Mouse (Mus musculus): ENCODE measurements around the gene Pogk. TPM values are rescaled to one million over a fixed set of nuclear protein-coding genes. Genes with fewer than 3 reads are reported as not detected.
A peak's percentile ranks its signal among the peaks of the same experiment; 100 is the strongest.

Pogk gene
- polyA plus RNA-seq, 1 experiment: 26.4 TPM

DNA sequence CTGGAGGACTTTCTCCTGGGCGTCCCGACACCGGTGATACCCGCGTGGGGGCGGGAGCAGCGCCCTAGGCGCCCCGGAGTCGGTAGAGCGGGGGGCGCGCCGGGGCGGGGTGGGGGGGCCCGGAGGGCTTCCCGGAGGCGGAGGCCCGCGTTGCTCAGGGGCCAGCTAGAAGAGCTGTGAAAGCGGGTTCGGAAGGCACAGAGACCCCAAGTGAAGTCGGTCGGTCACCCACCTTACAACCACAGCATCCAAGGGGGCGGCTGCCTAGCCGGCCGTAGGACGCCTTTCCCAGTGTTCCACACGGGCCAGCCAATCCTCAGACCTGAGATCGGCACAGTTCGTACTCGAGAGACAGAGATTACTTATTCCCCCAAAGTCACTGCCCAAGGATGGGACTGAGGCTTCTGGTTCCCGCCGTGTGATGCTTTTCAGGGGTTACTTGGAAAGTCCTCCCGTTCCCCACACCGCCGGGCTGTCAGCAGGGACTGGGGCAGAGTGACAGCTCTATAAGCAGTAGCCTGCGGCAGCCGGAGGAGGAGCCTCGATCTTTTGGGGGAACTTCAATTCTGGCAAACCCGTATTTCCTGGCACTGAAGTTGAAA lies 29.9 kb downstream of the Pogk start:
- DNase-seq (ENCODE audit: extremely low spot score in 1 of 2, low spot score in 1 of 2): peak in 1 of 2 experiments; percentile 63

DNA sequence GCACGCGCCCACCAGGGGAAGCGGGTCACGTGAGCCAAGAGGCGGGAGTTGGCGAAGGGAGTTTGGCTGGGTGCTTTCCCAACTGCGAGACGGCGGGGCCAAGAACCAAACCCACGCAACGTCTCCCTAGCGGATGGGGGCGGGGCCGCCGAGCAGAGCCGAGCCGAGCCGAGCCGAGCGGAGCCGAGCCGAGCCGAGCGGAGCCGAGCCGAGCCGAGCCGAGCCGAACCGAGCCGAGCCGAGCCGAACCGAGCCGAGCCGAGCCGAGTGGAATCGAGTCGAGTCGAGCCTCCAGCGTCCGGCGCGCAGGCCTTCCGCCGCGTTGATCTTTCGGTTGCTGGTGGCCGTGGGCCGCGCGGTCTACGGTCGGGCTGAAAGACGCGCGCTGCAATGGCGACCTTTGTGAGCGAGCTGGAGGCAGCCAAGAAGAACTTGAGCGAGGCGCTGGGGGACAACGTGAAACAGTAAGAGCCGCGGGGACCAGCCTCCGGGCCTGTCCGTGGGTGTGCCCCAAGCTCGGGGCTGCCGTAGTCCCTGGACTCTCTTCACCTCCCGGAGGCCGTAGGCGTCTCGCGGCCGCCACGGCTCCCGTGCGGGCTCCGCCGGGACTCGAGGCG lies 30.5 kb downstream of the Pogk start, which contains the start of gene Tada1:
Tada1 (plus strand) TSS at position 85 of the 617 bp plus-strand sequence.
- DNase-seq (ENCODE audit: extremely low spot score in 1 of 2, low spot score in 1 of 2): peak; percentile 84 to 92

DNA sequence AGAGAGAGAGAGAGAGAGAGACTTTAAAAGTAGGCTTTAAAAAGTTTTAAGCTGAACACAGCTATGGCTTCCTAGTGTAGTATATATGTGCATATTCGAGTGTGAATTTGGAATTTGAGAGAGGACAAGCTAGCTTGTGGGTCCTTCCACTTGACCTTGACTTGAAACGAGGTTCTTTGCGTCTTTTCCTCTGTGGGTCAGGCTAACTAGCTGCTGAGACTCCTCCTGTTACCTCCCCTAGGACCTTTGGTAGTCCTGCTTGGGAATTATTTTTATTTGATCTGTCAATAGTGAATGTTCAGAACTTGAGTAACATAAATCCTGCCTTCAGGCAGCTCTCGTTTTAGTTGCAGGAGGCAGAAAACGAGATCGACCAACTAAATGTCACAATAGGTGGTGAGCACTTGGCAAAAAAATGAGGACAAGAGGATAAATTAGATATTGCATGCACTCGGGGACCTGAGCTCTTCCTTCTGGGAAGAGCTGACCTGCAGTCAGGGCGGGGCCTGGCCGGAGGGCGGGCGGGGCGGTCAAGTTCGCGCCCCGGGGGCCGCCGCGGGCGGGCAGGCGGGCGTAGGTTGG lies 31.1 kb downstream of the Pogk start:
- DNase-seq (ENCODE audit: extremely low spot score in 1 of 2, low spot score in 1 of 2): no peak

DNA sequence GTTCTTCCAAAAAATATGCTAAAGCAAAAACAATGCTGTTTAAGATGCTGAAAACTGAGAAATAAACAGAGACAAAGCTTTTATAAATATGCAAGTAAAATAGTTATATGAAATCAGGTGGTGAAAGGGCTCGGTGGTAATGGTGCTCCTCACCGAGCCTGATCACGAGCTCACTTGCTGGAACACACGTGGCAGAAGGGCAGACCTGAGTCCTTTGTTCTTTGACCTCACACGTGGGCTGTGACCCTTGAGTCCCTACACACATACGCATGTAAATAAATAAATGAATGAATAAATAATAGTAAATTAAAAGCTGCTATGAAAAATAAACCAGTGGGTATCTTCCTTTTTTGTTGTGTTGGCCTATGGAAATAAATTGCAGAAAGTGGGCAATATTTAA lies 32.5 kb downstream of the Pogk start:
- DNase-seq (ENCODE audit: extremely low spot score in 1 of 2, low spot score in 1 of 2): no peak

DNA sequence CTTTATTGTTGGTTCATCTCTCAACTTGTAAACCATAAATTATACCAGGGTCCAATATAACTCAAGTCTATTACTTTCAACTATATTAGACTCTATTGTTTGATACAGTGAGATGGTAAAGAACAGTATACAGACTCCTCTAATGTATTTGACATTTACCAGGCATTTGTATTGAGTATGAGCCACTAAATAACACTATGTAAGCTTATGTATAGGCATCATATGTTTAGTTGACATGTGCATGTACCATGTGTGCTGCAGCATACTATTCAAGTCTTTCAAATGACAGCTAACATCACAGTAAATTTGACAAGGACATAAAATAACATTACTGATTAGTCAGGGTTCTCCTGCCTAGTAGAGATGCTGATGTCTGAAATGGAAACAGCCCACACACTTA lies 46.5 kb downstream of the Pogk start:
- DNase-seq (ENCODE audit: extremely low spot score in 1 of 2, low spot score in 1 of 2): no peak

DNA sequence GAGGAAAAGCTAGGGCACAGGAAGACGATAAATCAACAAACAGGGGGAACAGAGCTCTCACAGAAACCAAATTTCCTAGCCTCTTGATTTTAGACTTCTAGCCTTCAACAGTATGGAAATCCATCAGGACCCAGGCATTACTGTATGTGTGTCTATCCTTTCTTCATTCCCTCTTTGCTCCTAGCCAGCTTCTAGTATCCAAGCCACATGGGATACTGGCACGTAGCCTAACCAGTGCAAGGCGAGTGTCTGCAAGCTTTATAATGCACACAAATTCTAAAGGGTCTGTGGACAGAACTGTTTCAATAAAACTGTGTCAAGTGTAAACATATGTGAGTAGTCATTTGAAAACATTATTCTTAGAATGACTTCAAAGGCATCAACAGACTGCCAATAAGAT lies 47.0 kb downstream of the Pogk start:
- no peak for DNase-seq (ENCODE audit: extremely low spot score in 1 of 2, low spot score in 1 of 2)

DNA sequence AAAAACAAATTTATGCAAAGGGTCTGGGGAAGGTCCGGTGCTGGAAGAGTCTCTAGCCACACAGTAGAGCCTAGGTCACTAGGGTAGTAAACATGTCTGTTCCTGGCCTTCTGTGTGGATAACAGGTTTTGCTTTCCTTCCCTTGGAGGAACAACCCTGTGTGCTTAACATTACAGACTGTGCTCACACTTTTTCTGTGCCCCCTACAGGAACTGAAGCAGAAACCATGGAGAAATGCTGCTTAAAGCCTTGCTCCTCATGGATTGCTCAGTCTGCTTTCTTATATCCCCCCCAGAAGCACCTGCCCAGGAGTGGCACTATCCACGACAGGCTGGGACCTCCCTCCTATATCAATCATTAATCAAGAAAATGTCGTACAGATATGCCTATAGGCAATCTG lies 47.8 kb downstream of the Pogk start:
- DNase-seq (ENCODE audit: extremely low spot score in 1 of 2, low spot score in 1 of 2): no peak

DNA sequence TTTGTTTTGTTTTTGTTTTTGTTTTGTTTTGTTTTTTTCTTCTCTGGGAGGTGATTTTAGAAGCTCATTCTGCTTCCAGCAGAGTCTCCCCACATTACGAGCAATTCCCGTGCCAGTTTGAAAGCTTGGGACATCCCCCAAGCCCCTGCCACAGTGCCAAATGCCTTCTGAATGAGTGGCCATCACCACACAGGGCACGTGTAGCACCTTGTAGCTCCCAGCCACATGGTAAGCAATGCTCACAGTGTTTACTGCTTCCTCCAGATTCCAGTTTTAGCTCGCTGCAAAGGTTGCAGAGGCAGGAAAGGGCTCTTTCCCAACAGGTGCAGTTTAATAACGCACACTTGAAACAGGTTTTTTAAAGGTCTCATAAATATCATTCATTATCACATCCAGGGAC lies 48.8 kb downstream of the Pogk start:
- DNase-seq (ENCODE audit: extremely low spot score in 1 of 2, low spot score in 1 of 2): no peak

DNA sequence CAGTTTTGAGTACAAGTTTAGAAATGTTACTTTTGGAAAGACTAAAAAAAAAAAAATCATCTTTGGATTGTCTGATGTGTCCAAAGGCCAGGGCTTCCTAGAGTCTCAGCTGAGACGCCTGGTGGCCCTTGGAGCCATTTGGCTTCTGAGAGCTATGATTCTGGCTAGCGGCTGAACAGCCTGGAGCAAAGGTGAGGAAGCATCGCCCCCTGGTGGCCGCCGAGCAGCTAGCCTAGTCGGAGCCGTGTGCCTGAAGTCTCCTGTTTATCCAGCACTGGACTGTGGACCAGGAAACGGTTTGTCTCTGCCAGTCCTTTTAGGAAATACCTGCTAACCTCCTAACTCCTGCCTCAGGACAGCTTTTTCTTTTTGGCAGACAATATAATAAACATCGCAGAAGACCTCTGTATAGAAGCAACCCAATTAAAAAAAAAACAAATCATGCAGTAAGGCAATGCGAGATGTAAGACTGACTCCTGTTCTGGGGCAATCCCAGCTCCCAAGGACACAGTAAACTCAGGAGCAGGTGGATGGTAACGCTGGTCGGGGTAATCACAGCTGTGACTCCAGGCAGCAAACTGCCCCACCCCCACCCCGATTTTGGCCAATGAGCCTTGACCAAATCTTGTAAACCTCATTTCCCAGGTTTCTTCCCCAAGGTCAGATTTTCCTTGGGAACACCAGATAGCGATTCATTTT lies 49.4 kb downstream of the Pogk start:
- peak; percentile 66 to 95 for DNase-seq (ENCODE audit: extremely low spot score in 1 of 2, low spot score in 1 of 2)

DNA sequence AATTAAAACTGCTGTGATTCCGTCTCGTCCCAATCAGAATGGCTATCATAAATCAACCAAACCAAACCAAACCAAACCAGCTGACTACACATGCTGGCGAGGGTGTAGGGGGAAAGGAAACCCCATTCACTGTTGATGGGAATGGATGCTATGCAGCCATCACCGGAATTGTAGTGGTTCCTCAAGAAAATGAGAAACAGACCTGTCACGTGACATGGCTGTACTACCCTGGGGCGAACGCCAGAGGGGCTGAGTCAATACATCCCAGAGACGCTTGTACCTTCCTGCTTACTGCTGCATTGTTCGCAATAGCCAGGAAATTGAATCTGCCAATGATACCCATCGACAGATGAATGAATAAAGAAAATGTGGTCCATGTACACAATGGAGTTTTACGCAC lies 59.9 kb downstream of the Pogk start:
- DNase-seq (ENCODE audit: extremely low spot score in 1 of 2, low spot score in 1 of 2): no peak

DNA sequence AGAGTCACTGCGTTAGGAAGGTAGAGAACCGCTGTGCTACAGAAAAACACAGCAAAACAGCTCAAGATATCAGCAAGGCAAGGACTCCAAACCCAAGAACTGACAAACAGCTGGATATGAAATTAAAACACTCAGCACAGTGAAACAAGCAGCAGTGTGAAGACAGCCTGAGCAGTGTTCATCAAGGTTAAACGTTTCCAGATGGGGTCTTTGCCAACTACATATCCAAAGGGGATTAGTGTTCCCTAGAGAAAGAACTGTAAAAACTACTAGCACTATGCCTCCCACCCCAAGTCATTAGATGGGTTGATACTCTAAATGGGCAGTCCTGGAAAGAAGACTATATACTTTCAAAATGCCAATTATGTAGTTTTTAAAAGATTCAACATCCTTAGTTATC lies 60.3 kb downstream of the Pogk start:
- no peak for DNase-seq (ENCODE audit: extremely low spot score in 1 of 2, low spot score in 1 of 2)

DNA sequence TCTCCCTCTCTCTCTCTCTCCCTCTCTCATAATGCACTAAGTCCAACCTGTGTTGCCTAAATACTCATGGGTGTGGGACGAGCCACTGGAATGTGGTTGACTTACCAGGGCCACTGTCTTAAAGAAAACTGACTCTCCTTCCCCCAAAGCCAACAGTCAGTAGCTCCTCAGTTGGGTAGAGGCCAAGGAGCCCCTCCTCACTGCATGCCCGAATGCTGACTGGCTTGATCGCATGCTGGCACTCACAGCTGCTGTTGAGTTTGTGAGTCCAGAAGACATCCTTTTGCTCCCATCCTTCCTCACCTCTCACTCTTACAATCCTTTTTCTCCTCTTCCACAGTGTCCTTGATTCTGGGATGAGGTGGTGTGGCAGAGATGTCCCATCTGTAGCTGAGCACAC lies 62.8 kb downstream of the Pogk start:
- DNase-seq (ENCODE audit: extremely low spot score in 1 of 2, low spot score in 1 of 2): no peak

DNA sequence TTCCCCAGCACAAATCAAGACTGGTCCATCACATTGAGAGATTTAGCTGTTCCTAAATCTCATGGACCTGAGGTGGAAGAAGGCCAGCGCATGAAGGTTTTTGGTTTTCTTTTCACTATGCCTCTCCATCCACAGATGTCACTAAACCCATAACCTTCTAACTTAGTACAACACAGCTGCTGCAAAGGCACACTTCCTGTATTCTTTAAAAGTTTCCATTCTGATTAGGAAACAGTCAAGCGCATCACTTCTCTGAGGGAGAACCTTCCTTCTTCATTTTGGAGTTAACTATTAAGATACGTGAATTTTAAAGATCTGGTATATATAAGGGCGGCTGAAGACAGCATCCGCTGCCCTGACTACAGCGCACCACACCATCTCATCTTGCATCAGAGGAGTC lies 64.1 kb downstream of the Pogk start:
- no peak for DNase-seq (ENCODE audit: extremely low spot score in 1 of 2, low spot score in 1 of 2)

DNA sequence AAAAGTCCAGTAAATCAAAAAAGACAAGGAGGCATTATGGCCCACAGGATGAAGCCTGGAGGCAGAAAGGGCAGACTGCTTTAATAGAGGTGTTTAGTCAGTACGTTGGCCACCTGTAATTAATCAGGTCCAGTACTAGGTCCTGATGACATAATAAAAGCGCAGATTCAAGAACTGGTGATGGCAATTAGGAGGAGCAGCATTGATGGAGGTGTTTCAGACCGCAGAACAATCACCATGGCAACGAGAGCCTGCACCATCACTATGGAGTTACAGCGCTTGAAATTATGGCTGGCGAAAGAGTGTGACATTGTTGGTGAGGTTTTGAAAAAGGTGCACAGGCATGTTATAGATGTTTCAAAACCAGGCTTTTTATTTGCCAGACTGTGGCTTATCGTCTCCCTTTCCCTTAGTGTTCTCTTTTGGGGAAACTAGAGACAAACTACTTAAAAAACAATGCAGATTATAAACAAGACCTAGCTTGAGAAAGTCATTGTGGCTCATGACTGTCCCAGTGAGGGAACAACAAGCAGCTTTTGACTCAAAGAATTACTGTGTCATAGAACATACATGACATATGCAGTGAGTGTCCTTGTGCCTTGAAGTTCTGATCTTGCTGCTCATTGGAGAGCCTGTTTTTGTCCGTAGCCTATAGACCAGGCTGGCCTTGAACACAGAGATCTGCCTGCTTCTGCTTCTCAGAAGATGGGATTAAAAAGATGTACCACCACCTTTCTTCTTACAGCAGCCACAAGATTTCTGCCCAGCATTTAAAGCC lies 65.2 kb downstream of the Pogk start:
- peak in 1 of 2 experiments; percentile 50 for DNase-seq (ENCODE audit: extremely low spot score in 1 of 2, low spot score in 1 of 2)

DNA sequence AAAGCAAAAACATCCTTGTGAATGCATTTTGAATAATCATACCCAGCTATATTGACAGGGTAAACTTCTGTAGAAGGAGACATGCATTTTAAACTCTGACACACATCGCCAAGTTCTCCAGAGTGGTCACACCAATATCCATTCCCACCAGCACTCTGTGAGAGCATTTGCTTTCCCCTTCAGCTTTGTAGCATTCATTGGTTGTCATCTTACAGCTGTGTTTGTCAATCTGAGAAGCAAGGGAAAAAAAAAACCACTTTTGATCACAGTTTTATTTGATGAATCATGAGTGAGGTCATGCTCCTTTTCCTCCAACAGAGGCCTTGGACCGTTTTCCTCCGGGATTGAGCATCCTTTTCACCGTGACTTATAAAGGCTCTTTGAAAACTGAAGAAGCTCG lies 66.1 kb downstream of the Pogk start:
- DNase-seq (ENCODE audit: extremely low spot score in 1 of 2, low spot score in 1 of 2): no peak

DNA sequence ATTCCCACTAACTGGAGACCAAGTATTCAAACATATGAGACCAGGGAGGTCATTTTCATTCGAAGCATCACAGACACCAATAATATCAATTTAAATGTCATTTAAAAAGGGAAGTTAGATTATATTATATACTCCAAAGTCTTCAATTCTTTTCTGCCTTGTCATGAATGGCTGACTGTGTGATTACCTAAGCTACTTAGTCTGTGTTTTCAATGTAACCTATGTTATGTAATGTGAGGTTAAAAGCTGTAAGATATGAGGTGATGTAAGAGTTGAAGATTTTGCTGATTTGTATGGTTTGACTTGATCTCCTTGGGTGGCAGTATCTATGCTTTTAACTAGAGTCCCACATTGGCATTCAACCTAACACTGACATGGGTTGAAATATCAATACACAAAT lies 67.1 kb downstream of the Pogk start:
- DNase-seq (ENCODE audit: extremely low spot score in 1 of 2, low spot score in 1 of 2): no peak

DNA sequence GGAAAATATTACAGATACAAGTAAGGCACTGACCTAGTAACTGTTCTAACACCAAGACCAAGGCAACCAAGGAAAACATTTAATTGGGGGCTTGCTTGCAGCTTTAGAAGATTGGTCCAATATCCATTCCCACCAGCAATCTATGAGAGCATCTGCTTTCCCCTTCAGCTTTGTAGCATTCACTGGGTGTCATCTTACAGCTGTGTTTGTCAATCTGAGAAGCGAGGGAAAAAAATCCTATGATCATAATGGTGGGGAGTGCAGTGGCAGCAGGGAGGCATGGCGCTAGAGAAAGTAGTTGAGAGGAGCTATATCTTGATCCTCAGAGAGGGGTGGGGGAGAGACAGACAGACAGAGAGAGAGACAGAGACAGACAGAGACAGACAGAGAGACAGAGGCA lies 67.6 kb downstream of the Pogk start:
- DNase-seq (ENCODE audit: extremely low spot score in 1 of 2, low spot score in 1 of 2): no peak

DNA sequence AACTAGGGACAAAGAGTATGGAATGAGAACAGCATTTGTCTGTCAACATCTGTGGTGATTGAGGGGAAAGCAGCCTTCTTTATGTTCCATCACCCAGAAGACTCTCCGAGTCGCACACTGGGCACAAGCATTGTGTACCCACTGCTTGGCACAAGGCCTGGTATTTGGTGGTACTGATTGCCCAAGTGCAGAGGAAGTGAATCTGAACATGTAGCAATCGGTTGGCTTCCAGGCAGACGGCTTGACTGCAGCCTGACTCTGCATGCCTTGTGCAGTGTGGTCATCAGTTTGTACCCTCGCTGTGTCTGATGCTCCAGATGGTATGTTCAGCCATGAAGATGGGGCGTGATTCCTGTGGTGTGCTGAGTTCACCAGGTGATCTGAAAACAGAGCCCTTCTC lies 70.6 kb downstream of the Pogk start:
- no peak for DNase-seq (ENCODE audit: extremely low spot score in 1 of 2, low spot score in 1 of 2)

All from frontal cortex, adult 2 months (tissue).